Mouse (Mus musculus) liver, embryonic 12.5 days (tissue): Measurements from ENCODE around the gene Zbed4. TPM values are rescaled to one million over a fixed set of nuclear protein-coding genes. Genes with fewer than 3 reads are reported as not detected.
"Not testable (repeated sequence)": the region's sequence is repeated elsewhere in the genome, so short reads cannot be mapped to it uniquely, and the experiment has no call there.

Source experiments
- ATAC-seq: fragments of 200-750 bp; cut with Nextera tagmentation; 2 replicates; pipeline ENCODE4 v1.8.0; 2017; ENCODE audit warnings: moderate number of reproducible peaks, mild to moderate bottlenecking, moderate library complexity
- H3K27ac ChIP-seq: fragments of 300-500 bp; sonication (generic); 2 replicates; pipeline ENCODE4 v1.5.1; 2016; ENCODE audit warnings: mild to moderate bottlenecking
- H3K27me3 ChIP-seq: fragments of 300-500 bp; sonication (generic); replicated peaks from 2 replicates; pipeline ENCODE4 v1.6.1; 2016; ENCODE audit warnings: mild to moderate bottlenecking, moderate library complexity
- H3K36me3 ChIP-seq: fragments of 300-500 bp; sonication (generic); 2 replicates; pipeline ENCODE4 v1.6.1; 2016; ENCODE audit warnings: mild to moderate bottlenecking, moderate library complexity
- H3K4me1 ChIP-seq: fragments of 300-500 bp; sonication (generic); 2 replicates; pipeline ENCODE4 v1.6.1; 2016
- H3K4me2 ChIP-seq: fragments of 300-500 bp; sonication (generic); 2 replicates; pipeline ENCODE4 v1.6.1; 2016; ENCODE audit warnings: mild to moderate bottlenecking, moderate library complexity
- H3K4me3 ChIP-seq: fragments of 300-500 bp; sonication (generic); 2 replicates; pipeline ENCODE4 v1.5.1; 2016; ENCODE audit warnings: mild to moderate bottlenecking, moderate library complexity
- H3K9ac ChIP-seq: fragments of 300-500 bp; sonication (generic); 2 replicates; pipeline ENCODE4 v1.6.1; 2016; ENCODE audit warnings: mild to moderate bottlenecking, moderate library complexity
- H3K9me3 ChIP-seq: fragments of 300-500 bp; sonication (generic); replicated peaks from 2 replicates; pipeline ENCODE4 v1.6.1; 2016; ENCODE audit warnings: mild to moderate bottlenecking, moderate library complexity
- WGBS: fragments of 180-500 bp; shearing (Covaris S2); methylation state at CpG from one replicate; pipeline ENCODE4 v1.1.7; 2016; ENCODE audit not compliant: insufficient replicate concordance; 5-methylcytosine and 5-hydroxymethylcytosine counted together
- polyA plus RNA-seq: library from polyadenylated mRNA; unstranded; fragments of >200 nt; fragmentation: Nextera tagmentation; extraction: Ambion mirVana; gene quantifications from 2 replicates; pipeline ENCODE4 v1.2.1, GENCODE M21; 2016

Gene Zbed4
- polyA plus RNA-seq: 16.5 and 17.6 TPM in 2 replicates

GRCm38 (mm10) chr15:88751564-88752402 lies at the start of gene Zbed4:
TSS of gene Zbed4 (plus strand) at chr15:88751660.
- H3K4me3 ChIP-seq: peak within 1 kb of the TSS; percentile 94
- H3K27me3 ChIP-seq: no peaks in the 10 kb centered on the region
- ATAC-seq: peak; percentile 62
- WGBS: under 1% methylated on average over 78 of the region's 119 CpGs
- H3K36me3 ChIP-seq: peaks cover 21% of the 10 kb centered on the region
- H3K9ac ChIP-seq: peak within 1 kb of the TSS; percentile 97
- H3K4me2 ChIP-seq: peak within 1 kb of the TSS; percentile 95
- no peaks in the 10 kb centered on the region for H3K9me3 ChIP-seq
- peaks cover 30% of the 10 kb centered on the region for H3K4me1 ChIP-seq
- peak within 1 kb of the TSS; percentile 95 for H3K27ac ChIP-seq

DNA sequence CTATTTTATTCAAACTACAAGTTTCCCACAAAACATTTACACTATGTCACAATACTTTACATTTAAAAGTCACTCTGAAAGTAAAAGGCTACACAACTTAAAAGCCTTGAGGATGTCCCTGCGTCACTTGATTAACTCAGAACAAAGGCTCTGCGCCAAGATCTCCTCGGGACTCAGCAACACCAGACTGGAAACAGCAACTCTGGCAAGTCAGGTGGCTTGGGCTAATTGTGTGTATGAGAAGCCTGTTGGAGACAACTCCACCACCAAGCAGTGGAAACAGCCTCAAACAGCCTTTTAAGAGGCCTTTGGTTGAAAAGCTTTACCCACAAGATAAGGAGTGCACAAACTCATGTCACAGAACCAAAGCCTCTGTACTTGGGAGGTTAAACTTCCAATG lies 49.0 kb upstream of the Zbed4 start:
- no peak for ATAC-seq
- Histone ChIP-seq H3K27me3 (no peaks in the 10 kb centered on the region), H3K4me3 (no peak overlapping the region), H3K9ac (no peak overlapping the region), H3K4me1 (no peaks in the 10 kb centered on the region), H3K9me3 (no peaks in the 10 kb centered on the region), H3K36me3 (peaks cover 99% of the 10 kb centered on the region), H3K4me2 (no peak overlapping the region), H3K27ac (no peak overlapping the region)
- WGBS: 81% methylated on average over 3 of the region's 3 CpGs

DNA sequence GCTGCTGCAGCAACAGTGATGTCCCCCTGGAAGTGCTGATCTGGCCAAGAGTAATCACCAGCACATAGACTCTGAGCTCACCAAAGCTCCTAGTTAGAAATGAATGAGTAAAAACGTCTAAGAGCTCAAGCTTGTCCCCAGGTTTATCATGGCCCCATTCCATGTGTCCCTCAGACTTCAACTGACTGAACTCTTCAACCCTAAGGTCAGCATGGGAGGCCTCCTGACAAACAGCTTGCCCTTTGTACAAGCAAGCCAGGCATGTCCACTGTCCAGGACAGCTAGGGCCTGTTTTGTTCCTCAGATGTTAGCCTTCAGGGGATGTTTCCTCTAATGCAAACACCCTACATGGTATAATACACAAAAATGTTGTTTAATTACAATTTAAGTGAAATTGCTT lies 47.2 kb upstream of the Zbed4 start:
- no peak overlapping the region for H3K4me2 ChIP-seq
- H3K4me1 ChIP-seq: no peaks in the 10 kb centered on the region
- H3K9me3 ChIP-seq: no peaks in the 10 kb centered on the region
- H3K27ac ChIP-seq: no peak overlapping the region
- H3K36me3 ChIP-seq: peaks cover 99% of the 10 kb centered on the region
- H3K27me3 ChIP-seq: no peaks in the 10 kb centered on the region
- ATAC-seq: no peak
- 57% methylated on average over 1 of the region's 1 CpGs for whole genome bisulfite sequencing
- no peak overlapping the region for H3K9ac ChIP-seq
- no peak overlapping the region for H3K4me3 ChIP-seq

- H3K27ac ChIP-seq: no peak overlapping the region
- H3K9ac ChIP-seq: no peak overlapping the region
These were observed 45.1 kb upstream of the Zbed4 start for GRCm38 (mm10) chr15:88706320-88706719.

DNA sequence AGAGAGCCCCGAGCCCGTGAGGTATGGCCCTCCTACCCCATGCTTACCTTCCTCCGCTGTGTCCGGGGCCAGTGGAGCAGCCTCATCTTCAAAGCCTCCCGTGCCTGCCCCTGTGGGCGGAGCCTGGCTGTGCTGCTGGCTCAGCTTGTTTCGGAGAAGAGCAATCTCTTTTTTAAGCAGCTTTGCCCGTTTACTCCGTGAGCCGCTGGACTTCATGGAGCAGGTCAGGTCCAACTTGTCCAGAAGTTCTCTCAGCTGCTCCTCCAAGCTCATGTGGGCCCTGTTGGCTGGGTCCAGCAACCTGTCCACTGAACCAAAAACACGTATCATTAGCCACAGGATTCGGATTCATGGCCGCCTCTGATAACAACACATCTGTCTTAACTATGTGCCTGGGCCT lies 44.5 kb upstream of the Zbed4 start:
- not testable (repeated sequence) for H3K9me3 ChIP-seq, H3K27ac ChIP-seq, H3K9ac ChIP-seq, ATAC-seq, H3K4me3 ChIP-seq, H3K4me1 ChIP-seq, H3K4me2 ChIP-seq, H3K27me3 ChIP-seq
- H3K36me3 ChIP-seq: peaks cover 99% of the 10 kb centered on the region
- WGBS: 79% methylated on average over 13 of the region's 13 CpGs

More at GRCm38 (mm10) chr15:88706320-88706719, 45.1 kb upstream of the Zbed4 start:
- H3K4me1 ChIP-seq: no peaks in the 10 kb centered on the region
- ATAC-seq: no peak
- H3K4me2 ChIP-seq: no peak overlapping the region
- no peak overlapping the region for H3K4me3 ChIP-seq
- no peaks in the 10 kb centered on the region for H3K27me3 ChIP-seq
- peaks cover 99% of the 10 kb centered on the region for H3K36me3 ChIP-seq
- no peaks in the 10 kb centered on the region for H3K9me3 ChIP-seq
- WGBS: 89% methylated on average over 6 of the region's 6 CpGs

- Histone ChIP-seq H3K4me1 (no peaks in the 10 kb centered on the region), H3K9ac (no peak overlapping the region), H3K27ac (no peak overlapping the region), H3K4me3 (no peak overlapping the region), H3K27me3 (no peaks in the 10 kb centered on the region), H3K36me3 (peaks cover 99% of the 10 kb centered on the region), H3K9me3 (no peaks in the 10 kb centered on the region), H3K4me2 (no peak overlapping the region)
- ATAC-seq: no peak
- 94% methylated on average over 5 of the region's 5 CpGs for WGBS
These were observed 43.3 kb upstream of the Zbed4 start for GRCm38 (mm10) chr15:88708204-88708603.

DNA sequence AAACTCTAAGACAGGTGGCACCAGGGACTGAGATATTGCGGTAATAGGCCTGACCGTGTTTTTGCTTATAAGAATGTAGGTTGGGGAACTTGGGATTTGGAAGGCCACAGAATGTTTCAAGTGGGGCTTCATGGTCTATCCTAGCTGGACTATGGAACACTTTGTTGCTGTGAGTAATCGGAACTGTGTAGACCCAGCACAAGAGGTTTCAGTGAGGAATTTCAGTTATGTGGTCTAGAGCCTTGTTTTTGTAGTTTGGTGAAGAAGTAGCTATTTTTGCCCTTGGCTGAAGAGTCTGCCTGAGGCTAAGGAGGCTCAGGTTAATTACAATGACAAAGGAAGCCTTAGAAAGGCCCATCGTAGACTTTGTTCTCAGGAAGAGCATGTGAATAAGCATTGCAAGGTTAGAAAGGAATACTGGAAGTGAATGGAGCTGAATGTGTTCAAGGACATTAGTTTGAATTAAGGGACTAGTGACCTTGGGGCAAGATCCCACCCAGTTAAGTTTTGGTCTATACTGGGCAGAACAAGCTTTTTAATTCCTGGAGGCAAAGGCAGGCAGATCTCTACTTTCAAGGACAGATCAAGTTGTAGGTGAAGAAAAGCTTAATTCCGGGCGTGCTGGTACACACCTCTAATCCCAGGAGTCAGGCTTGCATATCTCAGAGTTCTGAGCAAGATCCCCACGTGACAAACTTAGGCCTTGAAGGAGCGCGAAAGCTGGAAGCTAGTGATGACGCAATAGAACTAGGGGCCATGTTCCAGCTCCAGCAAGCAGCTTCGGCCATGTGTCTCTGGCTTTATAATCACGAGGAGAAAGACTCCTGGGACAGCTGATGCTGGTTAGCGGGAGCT lies 42.6 kb upstream of the Zbed4 start:
- Histone ChIP-seq H3K27ac (no peak overlapping the region), H3K4me1 (no peaks in the 10 kb centered on the region), H3K4me3 (no peak overlapping the region), H3K4me2 (no peak overlapping the region), H3K9me3 (no peaks in the 10 kb centered on the region), H3K9ac (no peak overlapping the region), H3K36me3 (peaks cover 99% of the 10 kb centered on the region), H3K27me3 (no peaks in the 10 kb centered on the region)
- ATAC-seq: no peak
- WGBS: 86% methylated on average over 13 of the region's 13 CpGs

- Histone ChIP-seq H3K4me2 (no peak overlapping the region), H3K27me3 (no peaks in the 10 kb centered on the region), H3K9me3 (no peaks in the 10 kb centered on the region), H3K27ac (no peak overlapping the region), H3K4me3 (no peak overlapping the region), H3K4me1 (no peaks in the 10 kb centered on the region), H3K36me3 (peaks cover 100% of the 10 kb centered on the region), H3K9ac (no peak overlapping the region)
- WGBS: 88% methylated on average over 5 of the region's 5 CpGs
- no peak for ATAC-seq
These were observed 41.6 kb upstream of the Zbed4 start for GRCm38 (mm10) chr15:88709878-88710277.

GRCm38 (mm10) chr15:88712501-88712900 lies 39.0 kb upstream of the Zbed4 start:
- no peaks in the 10 kb centered on the region for H3K4me1 ChIP-seq
- H3K27me3 ChIP-seq: no peaks in the 10 kb centered on the region
- no peak for ATAC-seq
- H3K4me2 ChIP-seq: no peak overlapping the region
- 91% methylated on average over 15 of the region's 15 CpGs for WGBS
- peaks cover 100% of the 10 kb centered on the region for H3K36me3 ChIP-seq
- H3K9ac ChIP-seq: no peak overlapping the region
- H3K27ac ChIP-seq: no peak overlapping the region
- H3K4me3 ChIP-seq: no peak overlapping the region
- no peaks in the 10 kb centered on the region for H3K9me3 ChIP-seq

GRCm38 (mm10) chr15:88714021-88714589 lies 37.4 kb upstream of the Zbed4 start:
- ATAC-seq: no peak
- H3K27me3 ChIP-seq: no peaks in the 10 kb centered on the region
- no peaks in the 10 kb centered on the region for H3K4me1 ChIP-seq
- H3K4me3 ChIP-seq: no peak overlapping the region
- peaks cover 99% of the 10 kb centered on the region for H3K36me3 ChIP-seq
- H3K9me3 ChIP-seq: no peaks in the 10 kb centered on the region
- 87% methylated on average over 6 of the region's 6 CpGs for WGBS
- no peak overlapping the region for H3K9ac ChIP-seq
- no peak overlapping the region for H3K27ac ChIP-seq
- H3K4me2 ChIP-seq: no peak overlapping the region

GRCm38 (mm10) chr15:88716350-88716749 lies 35.1 kb upstream of the Zbed4 start:
- Histone ChIP-seq H3K9me3 (no peaks in the 10 kb centered on the region), H3K4me1 (no peaks in the 10 kb centered on the region), H3K27ac (no peak overlapping the region), H3K4me3 (no peak overlapping the region), H3K27me3 (no peaks in the 10 kb centered on the region), H3K36me3 (peaks cover 95% of the 10 kb centered on the region), H3K9ac (no peak overlapping the region), H3K4me2 (no peak overlapping the region)
- ATAC-seq: no peak

DNA sequence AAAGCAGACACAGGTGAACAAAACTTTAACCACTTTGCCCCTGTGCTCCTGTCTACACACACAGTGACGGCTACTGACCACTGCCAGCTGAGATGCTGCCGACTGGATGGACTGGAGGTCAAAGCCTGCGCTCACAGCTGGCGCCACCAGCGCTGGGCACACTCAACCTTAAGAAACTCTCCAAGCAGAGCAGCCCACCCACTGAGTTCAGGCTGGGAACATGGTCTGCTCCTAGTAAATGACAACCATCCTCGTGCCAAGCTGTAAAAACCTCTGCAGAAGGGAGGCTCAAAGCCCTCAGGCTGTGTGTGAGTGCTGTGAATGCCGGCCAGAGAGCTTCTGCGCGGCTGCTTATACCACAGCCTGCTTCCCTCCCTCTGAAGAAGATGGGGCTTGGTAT lies 34.2 kb upstream of the Zbed4 start:
- no peaks in the 10 kb centered on the region for H3K27me3 ChIP-seq
- 83% methylated on average over 9 of the region's 9 CpGs for WGBS
- H3K4me3 ChIP-seq: no peak overlapping the region
- no peak overlapping the region for H3K9ac ChIP-seq
- H3K36me3 ChIP-seq: peaks cover 95% of the 10 kb centered on the region
- H3K27ac ChIP-seq: no peak overlapping the region
- H3K4me1 ChIP-seq: no peaks in the 10 kb centered on the region
- H3K4me2 ChIP-seq: no peak overlapping the region
- no peak for ATAC-seq
- H3K9me3 ChIP-seq: no peaks in the 10 kb centered on the region
